Mouse (Mus musculus) kidney, embryonic 16.5 days (tissue): ENCODE measurements around the gene Irgm2. TPM values are rescaled to one million over a fixed set of nuclear protein-coding genes. Genes with fewer than 3 reads are reported as not detected.

Experiments
- ATAC-seq: fragments of 200-750 bp; cut with Nextera tagmentation; 2 replicates; pipeline ENCODE4 v1.8.0; 2017; ENCODE audit warnings: moderate TSS enrichment; ENCODE audit not compliant: low FRiP score, low TSS enrichment
- H3K27ac ChIP-seq: fragments of 300-500 bp; sonication (generic); 2 replicates; pipeline ENCODE4 v1.5.1; 2014; ENCODE audit warnings: low read length
- H3K27me3 ChIP-seq: fragments of 300-500 bp; sonication (generic); 2 replicates; pipeline ENCODE4 v1.6.1; 2014; ENCODE audit warnings: low read length, control low read depth, mixed read lengths; ENCODE audit not compliant: insufficient read depth
- H3K36me3 ChIP-seq: fragments of 300-500 bp; sonication (generic); 2 replicates; pipeline ENCODE4 v1.6.1; 2014; ENCODE audit warnings: low read length, control low read depth, mixed read lengths; ENCODE audit not compliant: insufficient read depth
- H3K4me1 ChIP-seq: fragments of 300-500 bp; sonication (generic); 2 replicates; pipeline ENCODE4 v1.6.1; 2014; ENCODE audit warnings: low read length, control low read depth, mixed read lengths; ENCODE audit not compliant: insufficient read depth
- H3K4me2 ChIP-seq: fragments of 300-500 bp; sonication (generic); replicated peaks from 2 replicates; pipeline ENCODE4 v1.6.1; 2014; ENCODE audit warnings: low read depth, low read length
- H3K4me3 ChIP-seq: fragments of 300-500 bp; sonication (generic); 2 replicates; pipeline ENCODE4 v1.5.1; 2014; ENCODE audit warnings: mild to moderate bottlenecking, low read length
- H3K9ac ChIP-seq: fragments of 300-500 bp; sonication (generic); replicated peaks from 2 replicates; pipeline ENCODE4 v1.6.1; 2014; ENCODE audit warnings: low read length
- H3K9me3 ChIP-seq: fragments of 300-500 bp; sonication (generic); 2 replicates; pipeline ENCODE4 v1.6.1; 2016; ENCODE audit warnings: low read length, control low read depth
- WGBS: fragments of 180-500 bp; shearing (Covaris S2); extraction: QIAGEN DNeasy Blood & Tissue Kit; methylation state at CpG from one replicate; pipeline ENCODE4 v1.1.7; 2014; 5-methylcytosine and 5-hydroxymethylcytosine counted together
- polyA plus RNA-seq: library from polyadenylated mRNA; unstranded; fragments of >200 nt; fragmentation: Nextera tagmentation; extraction: Ambion mirVana; gene quantifications from 2 replicates; pipeline ENCODE4 v1.2.1, GENCODE M21; 2015

The Irgm2 gene
- polyA plus RNA-seq, 1 experiment from 2014 or later = 2.7 TPM

DNA sequence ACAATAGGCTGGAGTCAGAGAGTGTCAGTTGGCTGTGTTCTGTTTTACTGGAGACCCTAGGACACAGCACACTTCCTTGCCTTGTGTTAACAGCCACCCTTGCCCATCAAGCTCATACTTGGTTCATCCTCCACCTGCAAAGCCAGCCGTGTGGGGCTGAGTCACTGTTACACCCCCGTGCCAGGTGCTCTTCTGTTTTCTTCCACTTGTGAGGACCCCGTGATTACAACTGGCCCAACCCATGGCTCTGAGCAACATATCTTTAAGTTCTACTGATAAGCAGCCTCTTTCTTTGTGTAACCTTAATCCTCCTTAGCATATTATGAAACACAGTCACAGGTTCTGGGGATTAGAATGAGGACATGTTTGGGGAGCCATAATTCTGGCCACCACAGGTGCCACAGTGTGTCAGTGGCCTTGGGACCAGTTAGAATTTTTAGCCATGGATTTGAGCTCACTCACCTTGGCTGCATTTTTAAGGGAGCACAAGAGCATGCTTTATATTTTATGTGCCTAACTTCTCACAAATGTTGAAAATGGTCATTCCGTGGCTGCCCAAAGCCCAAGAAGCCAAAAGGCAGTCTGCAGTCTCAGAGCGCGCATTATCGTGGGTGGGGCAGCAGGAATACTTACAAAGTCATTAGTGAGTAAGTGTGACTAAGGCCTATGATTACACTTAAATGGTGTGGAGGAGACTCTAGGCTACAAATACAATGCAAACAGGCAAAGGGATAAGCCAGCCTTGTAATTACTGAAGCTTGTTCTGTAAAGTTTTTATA is 50.0 kb downstream of the Irgm2 start:
- H3K9ac ChIP-seq = no peak overlapping the region
- no peaks in the 10 kb centered on the region for H3K36me3 ChIP-seq
- H3K4me1 ChIP-seq = no peaks in the 10 kb centered on the region
- H3K4me3 ChIP-seq = no peak overlapping the region
- no peak overlapping the region for H3K4me2 ChIP-seq
- no peaks in the 10 kb centered on the region for H3K27me3 ChIP-seq
- H3K9me3 ChIP-seq = no peaks in the 10 kb centered on the region
- 69% methylated on average over 7 of the region's 7 CpGs for WGBS
- ATAC-seq = no peak
- no peak overlapping the region for H3K27ac ChIP-seq

DNA sequence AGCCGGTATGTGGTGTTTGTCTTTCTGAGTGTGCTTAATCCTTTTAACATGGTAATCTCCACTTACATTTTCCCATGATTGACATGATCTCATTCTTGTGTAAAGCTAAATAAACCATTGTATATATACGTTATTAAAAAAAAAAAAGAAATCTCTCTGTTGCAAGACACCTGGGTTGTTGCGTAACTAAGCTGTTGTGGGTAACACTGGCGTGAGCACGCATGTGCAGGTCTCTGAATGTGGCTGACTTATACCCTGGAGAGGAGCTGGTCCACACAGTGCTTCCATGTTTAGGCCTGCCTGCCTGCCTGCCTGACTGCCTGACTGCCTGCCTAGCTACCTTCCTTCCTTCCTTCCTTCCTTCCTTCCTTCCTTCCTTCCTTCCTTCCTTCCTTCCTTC is 51.1 kb downstream of the Irgm2 start:
- Histone ChIP-seq H3K9me3 (no peaks in the 10 kb centered on the region), H3K9ac (no peak overlapping the region), H3K4me3 (no peak overlapping the region), H3K27me3 (no peaks in the 10 kb centered on the region), H3K4me2 (no peak overlapping the region), H3K4me1 (no peaks in the 10 kb centered on the region), H3K27ac (no peak overlapping the region), H3K36me3 (no peaks in the 10 kb centered on the region)
- ATAC-seq = no peak
- 91% methylated on average over 5 of the region's 5 CpGs for WGBS

DNA sequence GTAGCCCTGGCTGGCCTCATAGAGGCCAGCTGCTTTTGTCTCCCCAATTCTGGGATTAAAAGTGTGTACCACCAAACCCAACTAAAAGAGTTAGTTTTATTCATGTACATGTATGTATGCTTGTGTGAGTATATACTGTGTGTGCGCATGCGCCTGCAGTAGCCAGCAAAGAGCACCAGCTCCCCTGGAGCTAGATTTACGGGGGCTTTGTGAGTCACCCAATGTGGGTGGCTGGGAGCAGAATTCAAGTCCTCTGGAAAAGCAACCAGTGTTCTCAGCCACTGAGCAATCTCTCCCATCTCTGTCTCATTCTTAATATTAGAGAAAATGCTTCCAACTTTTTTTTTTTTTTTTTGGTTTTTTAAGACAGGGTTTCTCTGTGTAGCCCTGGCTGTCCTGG is 55.0 kb downstream of the Irgm2 start:
- Histone ChIP-seq H3K27me3 (no peaks in the 10 kb centered on the region), H3K27ac (no peak overlapping the region), H3K9ac (no peak overlapping the region), H3K4me1 (no peaks in the 10 kb centered on the region), H3K4me3 (no peak overlapping the region), H3K9me3 (no peaks in the 10 kb centered on the region), H3K4me2 (no peak overlapping the region), H3K36me3 (no peaks in the 10 kb centered on the region)
- no peak for ATAC-seq
- WGBS = 84% methylated on average over 3 of the region's 3 CpGs

DNA sequence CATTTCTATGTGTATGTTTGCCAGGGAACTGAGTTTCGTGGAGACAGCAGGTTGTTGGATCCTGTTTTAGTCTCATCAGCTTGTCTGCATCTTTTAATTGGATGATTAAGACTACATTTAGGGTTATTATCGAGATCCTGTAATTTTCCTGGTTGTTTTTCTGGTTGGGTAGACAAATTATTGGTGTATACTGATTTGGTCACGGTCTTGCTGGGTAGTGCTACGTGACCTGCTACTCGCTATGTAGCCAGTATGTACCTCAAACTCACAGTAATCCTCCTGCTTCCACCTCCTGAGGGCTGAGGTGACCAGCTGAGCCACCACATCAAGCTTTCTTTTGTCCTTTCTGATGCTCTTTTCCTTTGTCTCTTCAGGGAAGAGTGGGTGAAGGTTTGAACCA is 58.4 kb downstream of the Irgm2 start:
- H3K9ac ChIP-seq = no peak overlapping the region
- H3K9me3 ChIP-seq = no peaks in the 10 kb centered on the region
- H3K36me3 ChIP-seq = no peaks in the 10 kb centered on the region
- H3K27me3 ChIP-seq = no peaks in the 10 kb centered on the region
- 89% methylated on average over 5 of the region's 5 CpGs for WGBS
- H3K4me1 ChIP-seq = no peaks in the 10 kb centered on the region
- H3K4me2 ChIP-seq = no peak overlapping the region
- H3K27ac ChIP-seq = no peak overlapping the region
- H3K4me3 ChIP-seq = no peak overlapping the region
- no peak for ATAC-seq

DNA sequence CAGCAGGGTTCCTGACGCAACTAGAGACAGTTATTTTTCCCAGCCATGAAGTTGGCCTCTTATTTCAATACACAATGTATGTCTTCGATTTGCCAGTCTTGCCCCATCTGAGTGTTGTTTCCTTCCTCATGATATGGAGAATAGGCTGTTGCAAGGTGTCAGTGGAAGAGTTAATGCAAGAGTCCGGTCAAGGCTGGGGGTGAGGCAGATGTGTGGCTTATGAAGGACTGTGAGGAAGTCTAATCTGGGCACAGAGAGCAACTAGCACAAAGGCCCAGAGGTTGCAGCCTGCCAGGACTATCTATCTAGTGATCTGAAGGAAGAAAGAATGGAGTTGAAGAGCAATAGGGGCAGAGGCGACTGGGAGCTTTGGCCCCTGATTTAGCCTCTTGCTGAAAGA is 60.7 kb downstream of the Irgm2 start:
- Histone ChIP-seq H3K9me3 (no peaks in the 10 kb centered on the region), H3K4me1 (no peaks in the 10 kb centered on the region), H3K4me3 (no peak overlapping the region), H3K36me3 (no peaks in the 10 kb centered on the region), H3K4me2 (no peak overlapping the region), H3K27ac (no peak overlapping the region), H3K27me3 (no peaks in the 10 kb centered on the region), H3K9ac (no peak overlapping the region)
- ATAC-seq = no peak
- WGBS = 84% methylated on average over 4 of the region's 4 CpGs

DNA sequence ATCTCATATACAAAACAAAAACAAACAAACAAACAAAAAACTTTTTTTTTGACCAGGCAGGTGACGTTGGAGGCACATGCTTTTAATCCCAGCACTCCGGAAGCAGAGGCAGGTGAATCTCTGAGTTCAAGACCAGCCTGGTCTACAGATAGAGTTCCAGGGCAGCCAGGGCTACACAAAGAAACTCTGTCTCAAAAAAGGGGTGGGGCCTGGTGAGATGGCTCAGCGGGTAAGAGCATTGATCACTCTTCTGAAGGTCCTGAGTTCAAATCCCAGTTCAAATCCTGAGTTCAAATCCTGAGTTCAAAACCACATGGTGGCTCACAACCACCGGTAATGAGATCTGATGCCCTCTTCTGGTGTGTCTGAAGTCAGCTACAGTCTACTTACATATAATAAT is 62.4 kb downstream of the Irgm2 start:
- Histone ChIP-seq H3K36me3 (no peaks in the 10 kb centered on the region), H3K9me3 (no peaks in the 10 kb centered on the region), H3K27ac (no peak overlapping the region), H3K4me3 (no peak overlapping the region), H3K9ac (no peak overlapping the region), H3K4me1 (no peaks in the 10 kb centered on the region), H3K27me3 (no peaks in the 10 kb centered on the region), H3K4me2 (no peak overlapping the region)
- WGBS = 90% methylated on average over 4 of the region's 4 CpGs
- ATAC-seq = no peak

DNA sequence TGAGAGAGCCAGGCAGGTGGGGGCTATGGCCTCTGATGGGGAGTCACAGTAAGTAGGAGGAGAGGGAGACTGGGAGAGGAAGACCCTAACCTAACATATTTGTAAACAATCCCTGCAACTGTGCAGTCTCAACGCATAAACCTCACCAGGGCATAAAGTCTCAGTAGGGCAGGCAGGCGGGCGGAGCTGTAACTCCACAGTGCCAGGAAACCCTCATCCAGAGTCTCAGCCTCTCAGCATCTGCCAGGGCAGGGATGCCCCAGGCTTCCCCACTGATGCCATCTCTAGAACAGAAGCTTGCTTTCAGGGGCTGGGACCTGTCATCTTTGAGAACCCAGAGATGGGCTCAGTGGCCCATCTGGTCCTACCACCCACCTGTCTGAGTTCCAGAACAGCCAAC is 62.9 kb downstream of the Irgm2 start:
- no peaks in the 10 kb centered on the region for H3K36me3 ChIP-seq
- H3K4me1 ChIP-seq = no peaks in the 10 kb centered on the region
- no peak for ATAC-seq
- H3K4me3 ChIP-seq = no peak overlapping the region
- no peak overlapping the region for H3K4me2 ChIP-seq
- no peaks in the 10 kb centered on the region for H3K9me3 ChIP-seq
- no peaks in the 10 kb centered on the region for H3K27me3 ChIP-seq
- 85% methylated on average over 3 of the region's 3 CpGs for WGBS
- H3K27ac ChIP-seq = no peak overlapping the region
- H3K9ac ChIP-seq = no peak overlapping the region

DNA sequence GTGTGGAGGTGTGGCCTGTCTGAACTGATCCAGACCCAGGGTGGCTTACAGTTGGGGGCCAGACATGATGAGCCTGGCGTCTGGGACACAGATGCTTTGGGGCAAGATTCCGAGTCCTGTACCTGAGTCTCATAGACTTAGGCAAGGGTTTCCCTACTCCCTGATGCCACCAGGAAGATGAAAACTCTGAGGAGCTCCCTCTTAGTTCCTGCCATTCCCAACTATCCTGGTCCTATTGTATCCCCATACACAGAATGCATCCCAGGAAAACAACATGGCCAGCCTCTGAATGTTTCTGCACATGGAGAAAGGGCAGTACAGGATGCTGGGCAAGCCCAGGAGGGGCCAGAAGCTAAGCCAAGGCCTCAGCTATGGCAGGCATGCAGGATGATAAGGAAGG is 64.1 kb downstream of the Irgm2 start:
- H3K27ac ChIP-seq = no peak overlapping the region
- H3K9me3 ChIP-seq = no peaks in the 10 kb centered on the region
- H3K4me2 ChIP-seq = no peak overlapping the region
- no peak overlapping the region for H3K9ac ChIP-seq
- H3K36me3 ChIP-seq = no peaks in the 10 kb centered on the region
- 82% methylated on average over 2 of the region's 2 CpGs for WGBS
- H3K4me1 ChIP-seq = no peaks in the 10 kb centered on the region
- no peak overlapping the region for H3K4me3 ChIP-seq
- ATAC-seq = no peak
- no peaks in the 10 kb centered on the region for H3K27me3 ChIP-seq

DNA sequence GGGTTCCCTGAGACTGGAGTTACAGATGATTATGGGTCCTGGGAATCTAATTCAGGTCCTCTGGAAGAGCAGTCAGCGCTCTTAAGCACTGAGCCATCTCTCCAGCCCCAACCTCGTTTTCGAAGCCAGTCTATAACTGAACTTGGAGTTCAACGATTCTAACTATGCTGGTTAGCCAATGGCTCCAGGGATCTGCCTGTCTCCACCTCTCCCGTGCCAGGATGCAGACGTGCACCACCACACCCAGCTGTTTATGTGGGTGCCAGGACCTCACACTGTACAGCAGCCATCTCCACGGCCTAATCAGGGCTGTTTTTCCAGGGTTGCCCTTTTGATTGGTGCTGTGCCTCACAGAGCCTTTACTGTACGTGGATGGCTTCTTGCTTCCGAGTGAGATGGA is 65.1 kb downstream of the Irgm2 start:
- H3K27me3 ChIP-seq = no peaks in the 10 kb centered on the region
- H3K27ac ChIP-seq = no peak overlapping the region
- no peak for ATAC-seq
- H3K4me1 ChIP-seq = no peaks in the 10 kb centered on the region
- H3K9me3 ChIP-seq = no peaks in the 10 kb centered on the region
- no peak overlapping the region for H3K9ac ChIP-seq
- 73% methylated on average over 9 of the region's 9 CpGs for WGBS
- H3K36me3 ChIP-seq = no peaks in the 10 kb centered on the region
- no peak overlapping the region for H3K4me2 ChIP-seq
- H3K4me3 ChIP-seq = no peak overlapping the region

DNA sequence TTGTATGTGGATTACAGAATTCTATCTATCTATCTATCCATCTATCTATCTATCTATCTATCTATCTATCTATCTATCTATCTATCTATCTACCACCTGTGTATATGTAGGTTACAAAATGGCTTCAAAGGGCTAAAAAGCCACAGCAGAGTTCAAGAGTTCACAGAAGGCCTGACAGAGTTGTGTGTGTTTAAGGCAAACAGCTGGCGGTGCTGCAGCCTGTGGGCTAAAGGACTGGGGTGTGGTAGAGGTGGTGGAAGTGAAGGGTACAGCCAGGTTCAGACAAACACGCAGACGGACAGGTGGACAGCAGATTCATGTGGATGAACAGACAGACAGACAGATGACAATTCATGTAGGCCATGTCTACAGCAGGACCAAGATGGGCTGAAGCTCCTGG is 68.9 kb downstream of the Irgm2 start:
- WGBS = 89% methylated on average over 3 of the region's 3 CpGs
- Histone ChIP-seq H3K4me1 (no peaks in the 10 kb centered on the region), H3K27ac (no peak overlapping the region), H3K9ac (no peak overlapping the region), H3K4me2 (no peak overlapping the region), H3K27me3 (no peaks in the 10 kb centered on the region), H3K9me3 (no peaks in the 10 kb centered on the region), H3K4me3 (no peak overlapping the region), H3K36me3 (no peaks in the 10 kb centered on the region)
- ATAC-seq = no peak
